Mouse (Mus musculus) myocyte (in vitro differentiated cells): ENCODE results near the gene Clmn. TPM values are rescaled to one million over a fixed set of nuclear protein-coding genes. Genes with fewer than 3 reads are reported as not detected.

ENCODE experiments used
- H3K27me3 ChIP-seq: one replicate; pipeline ENCODE4 v1.6.1; 2011; ENCODE audit not compliant: control insufficient read depth, insufficient read depth, insufficient read length
- H3K36me3 ChIP-seq: one replicate; pipeline ENCODE4 v1.6.1; 2011; ENCODE audit not compliant: control insufficient read depth, insufficient read depth
- H3K4me2 ChIP-seq: one replicate; pipeline ENCODE4 v1.6.1; 2011; ENCODE audit warnings: low read depth, control low read depth
- H3K4me3 ChIP-seq: one replicate; pipeline ENCODE4 v1.5.1; 2011; ENCODE audit warnings: mild to moderate bottlenecking, control low read depth, moderate library complexity
- H3K79me2 ChIP-seq: one replicate; pipeline ENCODE4 v1.6.1; 2011; ENCODE audit not compliant: control insufficient read depth, insufficient read depth
- H3ac ChIP-seq: one replicate; pipeline ENCODE4 v1.6.1; 2011; ENCODE audit not compliant: control insufficient read depth, insufficient read length
- CEBPB ChIP-seq: IDR thresholded peaks from 2 replicates; pipeline ENCODE4 v1.6.1; 2011; ENCODE audit warnings: mild to moderate bottlenecking, moderate library complexity; ENCODE audit not compliant: poor library complexity, insufficient read depth, severe bottlenecking
- E2F4 ChIP-seq: IDR thresholded peaks from one replicate; pipeline ENCODE4 v1.6.1; 2011; ENCODE audit warnings: mild to moderate bottlenecking, control low read depth, moderate library complexity; ENCODE audit not compliant: insufficient read depth
- MAX ChIP-seq: IDR thresholded peaks from one replicate; pipeline ENCODE4 v1.6.1; 2011; ENCODE audit warnings: low read depth, mild to moderate bottlenecking, control low read depth
- MYOD1 ChIP-seq, 3 experiments: IDR thresholded peaks; one replicate each; pipeline ENCODE4 v1.6.1; 2011; ENCODE audit warnings: control low read depth in 2 of 3, low read depth in 2 of 3, mild to moderate bottlenecking in 2 of 3, moderate library complexity in 1 of 3; ENCODE audit not compliant: insufficient read length in 2 of 3, control insufficient read depth in 1 of 3
- MYOG ChIP-seq, 3 experiments: IDR thresholded peaks; one replicate each; pipeline ENCODE4 v1.6.1; 2011; ENCODE audit warnings: control low read depth in 2 of 3, low read depth in 2 of 3, mild to moderate bottlenecking in 2 of 3; ENCODE audit not compliant: insufficient read length in 2 of 3, control insufficient read depth in 1 of 3, insufficient read depth in 1 of 3
- POLR2A ChIP-seq: IDR thresholded peaks from one replicate; pipeline ENCODE4 v1.6.1; 2011; ENCODE audit warnings: low read depth, mild to moderate bottlenecking, control low read depth, moderate library complexity; ENCODE audit not compliant: insufficient read length
- POLR2AphosphoS2 ChIP-seq: IDR thresholded peaks from one replicate; pipeline ENCODE4 v1.6.1; 2011; ENCODE audit warnings: low read depth, control low read depth; ENCODE audit not compliant: insufficient read length
- REST ChIP-seq: IDR thresholded peaks from one replicate; pipeline ENCODE4 v1.6.1; 2011; ENCODE audit warnings: mild to moderate bottlenecking, control low read depth, moderate library complexity; ENCODE audit not compliant: insufficient read depth, insufficient read length
- SRF ChIP-seq: IDR thresholded peaks from one replicate; pipeline ENCODE4 v1.6.1; 2011; ENCODE audit warnings: low read depth; ENCODE audit not compliant: control insufficient read depth, insufficient read length
- TCF12 ChIP-seq: IDR thresholded peaks from one replicate; pipeline ENCODE4 v1.6.1; 2011; ENCODE audit warnings: mild to moderate bottlenecking, control low read depth; ENCODE audit not compliant: poor library complexity, insufficient read depth, severe bottlenecking
- TCF3 ChIP-seq: IDR thresholded peaks from one replicate; pipeline ENCODE4 v1.6.1; 2011; ENCODE audit warnings: low read depth, control low read depth; ENCODE audit not compliant: insufficient read length
- USF1 ChIP-seq: IDR thresholded peaks from one replicate; pipeline ENCODE4 v1.6.1; 2011; ENCODE audit warnings: low read depth, mild to moderate bottlenecking, control low read depth, moderate library complexity
- polyA plus RNA-seq: library from polyadenylated mRNA; unstranded; fragments of >200 nt; fragmentation: generic; extraction: Trizol; gene quantifications from one replicate; pipeline ENCODE4 v1.2.1, GENCODE M21; 2012; ENCODE audit warnings: missing spikeins

Gene Clmn
- polyA plus RNA-seq, 1 experiment: 0.07 TPM

DNA sequence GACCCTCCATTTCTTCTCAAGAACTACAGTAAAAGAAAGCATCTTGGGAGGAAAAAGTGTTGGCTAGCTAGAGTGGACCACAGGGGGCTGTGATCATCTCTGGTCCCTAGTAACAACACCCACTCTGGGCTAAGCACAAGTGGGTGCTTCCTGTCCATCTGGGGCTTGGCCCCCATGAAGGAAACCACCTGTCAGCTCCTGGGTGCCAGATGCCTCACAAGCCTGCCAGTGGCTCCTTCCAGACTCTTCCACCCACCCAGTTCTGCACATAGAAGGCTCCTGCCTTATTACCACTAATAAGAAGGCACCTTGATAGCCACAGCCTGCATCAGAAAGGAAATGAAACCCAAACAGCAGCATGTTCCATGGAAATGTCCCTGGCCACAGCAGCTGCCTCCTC is 26.4 kb downstream of the Clmn start:
- TF ChIP-seq SRF: no peak
- TF ChIP-seq USF1: no peak
- Histone ChIP-seq H3K4me2 (no peak overlapping the region), H3K36me3 (no peaks in the 10 kb centered on the region), H3K4me3 (no peak overlapping the region), H3K79me2 (no peaks in the 10 kb centered on the region), H3ac (no peak overlapping the region), H3K27me3 (peaks cover 24% of the 10 kb centered on the region)

DNA sequence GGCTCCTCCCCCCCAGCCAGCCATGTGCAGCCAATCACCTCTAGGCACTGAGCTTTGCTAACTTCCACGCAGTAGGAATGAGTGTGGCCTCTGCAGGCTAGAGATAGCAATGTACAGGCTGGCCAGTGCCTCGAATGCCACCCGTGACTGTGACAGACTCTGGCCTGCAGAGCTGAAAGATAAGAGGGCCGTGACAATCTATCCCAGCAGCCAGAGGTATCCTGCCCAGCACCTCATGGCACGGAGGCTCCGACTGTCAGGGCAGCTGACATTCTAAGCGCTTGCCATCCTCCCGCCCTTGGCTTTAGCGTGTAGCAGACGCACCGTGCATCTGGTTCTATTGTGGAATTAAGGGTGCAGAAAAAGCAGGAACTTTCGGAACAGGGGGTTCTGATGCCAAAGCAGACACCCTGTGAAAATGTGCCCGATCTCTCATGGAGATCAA is 26.9 kb downstream of the Clmn start:
- H3ac ChIP-seq: no peak overlapping the region
- TF ChIP-seq SRF (no peak), MAX (no peak), TCF12 (no peak), POLR2A (no peak)
- no peak overlapping the region for H3K4me3 ChIP-seq
- no peaks in the 10 kb centered on the region for H3K36me3 ChIP-seq
- no peak overlapping the region for H3K4me2 ChIP-seq
- peaks cover 24% of the 10 kb centered on the region for H3K27me3 ChIP-seq
- no peaks in the 10 kb centered on the region for H3K79me2 ChIP-seq

DNA sequence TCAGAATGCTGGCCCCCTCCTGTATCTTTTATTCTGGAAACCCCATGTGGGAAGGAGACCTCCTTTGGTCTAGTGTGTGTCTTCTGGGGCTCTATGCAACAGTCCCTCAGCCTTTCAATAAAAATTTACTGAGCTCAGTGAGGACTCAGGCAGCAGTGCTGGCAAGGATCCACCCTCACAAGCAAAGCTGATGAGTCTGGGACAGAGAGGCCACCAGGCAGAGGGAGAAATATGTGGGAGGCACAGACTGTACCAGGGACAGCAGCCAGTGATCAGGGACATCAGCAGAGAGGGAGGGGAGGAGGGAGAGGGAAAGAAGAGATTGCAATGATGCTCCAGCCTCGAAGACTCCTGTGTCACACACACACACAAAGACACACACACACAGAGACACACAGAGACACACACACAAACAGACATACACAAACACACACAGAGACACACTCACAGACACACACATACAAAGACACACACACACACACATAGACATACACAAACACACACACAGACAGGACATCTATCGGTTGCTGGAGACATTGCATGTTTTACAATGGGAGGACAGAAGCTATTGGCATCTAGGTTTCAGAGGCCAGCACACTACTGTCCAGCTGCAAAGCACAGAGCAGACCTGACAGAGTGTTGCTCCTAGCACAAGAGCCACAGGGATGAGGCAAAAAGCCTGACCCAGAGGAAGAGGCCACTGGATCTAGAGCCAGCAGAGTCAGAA is 27.6 kb downstream of the Clmn start:
- no peaks in the 10 kb centered on the region for H3K36me3 ChIP-seq
- H3K4me2 ChIP-seq: no peak overlapping the region
- H3K79me2 ChIP-seq: no peaks in the 10 kb centered on the region
- no peak overlapping the region for H3ac ChIP-seq
- peaks cover 24% of the 10 kb centered on the region for H3K27me3 ChIP-seq
- H3K4me3 ChIP-seq: no peak overlapping the region
- no peak for TF ChIP-seq MYOD1 (IDR thresholded peaks at IDR 0.05; ENCODE audit: control insufficient read depth in 1 of 3, insufficient read length in 2 of 3, low read depth in 2 of 3)
- no peak for TF ChIP-seq TCF12
- no peak for TF ChIP-seq E2F4
- TF ChIP-seq USF1: no peak
- TF ChIP-seq POLR2AphosphoS2: no peak
- TF ChIP-seq MAX: no peak
- no peak for TF ChIP-seq POLR2A

DNA sequence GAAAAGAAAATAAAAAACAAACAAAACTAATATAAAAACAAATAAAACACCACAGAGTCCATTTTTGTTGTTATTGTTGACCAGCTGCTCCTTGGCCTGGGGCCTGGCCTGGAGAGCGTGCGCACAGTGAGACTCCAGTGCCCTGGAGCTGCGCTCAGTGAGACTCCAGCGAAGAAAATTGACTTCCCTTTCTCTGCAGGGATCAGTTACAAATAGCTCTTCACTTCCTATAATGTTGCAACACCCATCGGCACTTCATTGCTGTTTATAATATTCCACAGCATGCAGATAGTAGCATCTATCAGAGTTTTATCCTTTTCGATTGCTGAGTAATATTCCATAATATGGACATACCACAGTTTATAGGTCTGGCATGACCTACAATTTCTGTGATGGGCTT is 28.6 kb downstream of the Clmn start:
- no peaks in the 10 kb centered on the region for H3K79me2 ChIP-seq
- no peak overlapping the region for H3K4me2 ChIP-seq
- H3K27me3 ChIP-seq: peaks cover 24% of the 10 kb centered on the region
- TF ChIP-seq POLR2A (no peak), MYOD1 (IDR thresholded peaks at IDR 0.05; ENCODE audit: control insufficient read depth in 1 of 3, insufficient read length in 2 of 3, low read depth in 2 of 3) (no peak), E2F4 (no peak), REST (no peak), POLR2AphosphoS2 (no peak), MYOG (IDR thresholded peaks at IDR 0.05; ENCODE audit: control insufficient read depth in 1 of 3, insufficient read depth in 1 of 3, insufficient read length in 2 of 3, low read depth in 2 of 3) (no peak), TCF12 (no peak), USF1 (no peak), TCF3 (no peak), CEBPB (no peak), MAX (no peak)
- no peak overlapping the region for H3K4me3 ChIP-seq
- no peak overlapping the region for H3ac ChIP-seq
- H3K36me3 ChIP-seq: no peaks in the 10 kb centered on the region

DNA sequence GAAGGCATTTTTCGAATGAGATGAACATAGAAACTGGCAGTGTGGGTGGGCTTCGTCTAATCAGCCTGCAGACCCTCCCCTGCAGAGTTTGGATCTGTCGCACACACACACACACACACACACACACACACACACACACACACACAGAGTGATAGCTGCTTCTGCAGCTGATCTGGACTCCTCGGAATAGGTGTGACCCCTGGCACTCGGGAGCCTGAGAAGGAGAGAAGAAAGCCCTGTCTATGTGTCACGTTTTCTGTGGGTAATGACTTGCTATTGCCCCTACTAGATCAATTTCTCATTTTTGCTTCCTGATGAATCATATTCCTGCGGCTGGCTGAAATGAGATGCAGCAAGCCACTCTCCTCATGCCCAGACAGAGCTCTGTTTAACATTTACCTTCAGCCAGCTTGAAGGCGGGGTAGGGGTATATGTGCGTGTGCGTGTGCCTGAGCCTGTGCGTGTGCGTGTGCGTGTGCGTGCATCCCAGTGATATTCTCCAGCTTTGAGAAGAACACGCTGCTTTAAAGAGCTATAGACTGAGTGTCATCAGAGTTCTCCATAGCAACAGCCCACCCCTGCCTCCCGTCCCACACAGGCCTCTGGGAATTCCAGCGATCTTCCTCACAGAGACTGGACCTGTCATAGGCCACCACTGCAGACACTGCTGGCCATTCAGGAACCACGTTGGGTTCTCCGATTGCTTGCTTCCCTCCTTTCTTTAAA is 29.3 kb downstream of the Clmn start:
- no peak overlapping the region for H3ac ChIP-seq
- no peak overlapping the region for H3K4me2 ChIP-seq
- H3K79me2 ChIP-seq: no peaks in the 10 kb centered on the region
- no peak for TF ChIP-seq REST
- no peak for TF ChIP-seq MYOD1 (IDR thresholded peaks at IDR 0.05; ENCODE audit: control insufficient read depth in 1 of 3, insufficient read length in 2 of 3, low read depth in 2 of 3)
- TF ChIP-seq POLR2A: no peak
- no peak for TF ChIP-seq POLR2AphosphoS2
- TF ChIP-seq MAX: no peak
- TF ChIP-seq MYOG (IDR thresholded peaks at IDR 0.05; ENCODE audit: control insufficient read depth in 1 of 3, insufficient read depth in 1 of 3, insufficient read length in 2 of 3, low read depth in 2 of 3): no peak
- TF ChIP-seq SRF: no peak
- TF ChIP-seq CEBPB: no peak
- TF ChIP-seq TCF12: no peak
- no peak for TF ChIP-seq USF1
- TF ChIP-seq E2F4: no peak
- no peak for TF ChIP-seq TCF3
- no peaks in the 10 kb centered on the region for H3K36me3 ChIP-seq
- no peak overlapping the region for H3K4me3 ChIP-seq
- H3K27me3 ChIP-seq: peaks cover 31% of the 10 kb centered on the region
